ENCODE assay signal across 9 mouse cellular contexts in the genomic region with DNA sequence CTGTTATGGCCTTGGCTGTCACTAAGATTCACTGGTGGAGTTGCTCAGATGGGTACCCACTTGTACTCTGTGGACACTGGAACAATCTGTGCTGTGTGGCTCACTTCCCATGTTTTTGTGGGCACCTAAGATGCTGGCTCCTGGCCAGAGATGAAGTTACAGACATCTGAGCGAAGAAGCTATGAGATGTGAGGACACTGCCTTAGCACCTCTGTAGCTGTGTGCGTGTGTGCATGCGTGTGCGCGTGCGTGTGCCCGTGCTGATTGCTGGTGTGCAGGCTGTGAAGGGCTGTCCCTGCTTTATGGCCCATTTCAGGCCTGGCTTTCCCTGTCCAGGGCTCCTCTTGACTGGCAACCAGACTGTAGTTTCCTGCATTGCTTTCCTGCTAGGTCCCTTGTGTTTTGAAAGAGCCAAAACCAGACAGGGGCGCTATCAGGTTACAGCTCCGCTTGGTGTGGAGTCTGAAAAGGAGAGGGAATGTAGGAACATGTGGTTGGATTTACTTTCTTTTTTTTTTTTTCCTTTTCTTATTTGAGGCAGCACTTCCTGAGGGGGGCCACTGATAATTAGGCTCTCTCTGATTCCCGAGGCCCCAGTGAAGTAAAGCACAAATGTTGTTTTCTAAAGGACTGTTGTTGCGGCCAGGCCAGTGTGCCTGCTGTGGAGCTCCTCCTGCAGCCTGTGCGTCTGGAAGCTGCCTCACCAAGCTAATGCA. TPM values are rescaled to one million over a fixed set of nuclear protein-coding genes. Genes with fewer than 3 reads are reported as not detected.
DNase-seq lines count a peak whose midpoint lies in the region; ATAC-seq lines count a peak whose summit lies in the region.
"Had no signal": no experiment of that assay in that cellular context is flagged by ENCODE, and none has a peak within 500 bp of the region (broad histone marks: within the 10 kb centered on the region; RNA-seq: fewer than 3 reads in every experiment).

No protein-coding gene starts in this region.

- no peak overlapping the region for H3K4me2 ChIP-seq in forebrain, embryonic 16.5 days (ENCODE audit: low read length)
- H3K4me2 ChIP-seq in neural tube, embryonic 15.5 days = peak overlapping the region; percentile 2; the same call in 1 of the 2 replicates
- H3K4me2 ChIP-seq: liver, embryonic 15.5 days had no signal

- WGBS in forebrain, embryonic 16.5 days = 24% methylated on average over 12 of the region's 12 CpGs
- WGBS in neural tube, embryonic 15.5 days = 36% methylated on average over 12 of the region's 12 CpGs

- peaks cover 51% of the 10 kb centered on the region for H3K4me1 ChIP-seq in forebrain, embryonic 16.5 days (replicated peaks; ENCODE audit: control insufficient read depth, insufficient read depth, low read length)
- peaks cover 82% of the 10 kb centered on the region for H3K4me1 ChIP-seq in neural tube, embryonic 15.5 days

- no peak overlapping the region; the same call in 1 of the 2 replicates for H3K27ac ChIP-seq in forebrain, embryonic 16.5 days (ENCODE audit: low read length)
- peak overlapping the region; percentile 38 for H3K27ac ChIP-seq in neural tube, embryonic 15.5 days (replicated peaks)
- H3K27ac ChIP-seq: liver, embryonic 15.5 days had no signal

- DNase-seq in 3134 (ENCODE audit: extremely low read depth, insufficient read length, low spot score) = peak; percentile 49
- peak; percentile 51 for DNase-seq in Muller cell, postnatal 12 days (ENCODE audit: inconsistent ontology term)
- DNase-seq in hindlimb bud, embryonic 11.5 days (ENCODE audit: extremely low spot score, low read depth, low spot score) = peak; percentile 85
- DNase-seq in ovary, postnatal 14 days (ENCODE audit: low spot score) = no peak
- no peak for DNase-seq in frontal cortex, adult 2 months (ENCODE audit: extremely low spot score in 1 of 2, low spot score in 1 of 2)
- no peak for DNase-seq in left cerebral cortex, postnatal 10 days (ENCODE audit: extremely low spot score in 1 of 2, low spot score in 2 of 2)

- no peaks in the 10 kb centered on the region for H3K36me3 ChIP-seq in forebrain, embryonic 16.5 days (ENCODE audit: control insufficient read depth, insufficient read depth)
- H3K36me3 ChIP-seq in neural tube, embryonic 15.5 days = no peaks in the 10 kb centered on the region
- H3K36me3 ChIP-seq: liver, embryonic 15.5 days had no signal

- H3K27me3 ChIP-seq in forebrain, embryonic 16.5 days (replicated peaks; ENCODE audit: control insufficient read depth, insufficient read depth, low read length) = no peaks in the 10 kb centered on the region
- no peaks in the 10 kb centered on the region for H3K27me3 ChIP-seq in neural tube, embryonic 15.5 days (replicated peaks)
- H3K27me3 ChIP-seq: liver, embryonic 15.5 days had no signal

- ATAC-seq in forebrain, embryonic 16.5 days = peak; percentile 29
- peak; percentile 18; the same call in 1 of the 2 replicates for ATAC-seq in neural tube, embryonic 15.5 days (ENCODE audit: low FRiP score)

- no peaks in the 10 kb centered on the region for H3K9me3 ChIP-seq in forebrain, embryonic 16.5 days (ENCODE audit: control insufficient read depth, low read length)
- H3K9me3 ChIP-seq in neural tube, embryonic 15.5 days (replicated peaks) = no peaks in the 10 kb centered on the region
- H3K9me3 ChIP-seq: liver, embryonic 15.5 days had no signal

- intact Hi-C loops in left cerebral cortex, postnatal 10 days (cut with DNase I) = no loop called here

- H3K9ac ChIP-seq in forebrain, embryonic 16.5 days (replicated peaks; ENCODE audit: low read depth, low read length) = no peak overlapping the region
- no peak overlapping the region for H3K9ac ChIP-seq in neural tube, embryonic 15.5 days (replicated peaks)
- H3K9ac ChIP-seq: liver, embryonic 15.5 days had no signal

- H3K4me3 ChIP-seq in forebrain, embryonic 16.5 days (replicated peaks; ENCODE audit: low read length) = no peak overlapping the region
- H3K4me3 ChIP-seq in neural tube, embryonic 15.5 days (replicated peaks) = no peak overlapping the region
- H3K4me3 ChIP-seq: liver, embryonic 15.5 days had no signal

RNA-seq across cellular contexts. Expression of gene Igsf3, which starts 21.3 kb away (rescaled TPM):
- 98.6 and 100 TPM in 2 replicates for polyA plus RNA-seq in forebrain, embryonic 16.5 days (2015; fragmentation: Nextera tagmentation; extraction: Ambion mirVana)
- 84.8 and 89.7 TPM in 2 replicates for polyA plus RNA-seq in neural tube, embryonic 15.5 days (2015; fragmentation: Nextera tagmentation; extraction: Ambion mirVana)
- 13.4 TPM in 2 replicates for polyA plus RNA-seq in frontal cortex, adult 2 months (2012; rRNA removed)
- 10 to 100 TPM; 44.7 to 46.6 TPM for total RNA-seq in left cerebral cortex, postnatal 10 days (2021)

Comparison
In these comparisons a context has a peak if more than half of its experiments do, and no peak if none do; other contexts are left out.
1. DNase-seq: peak in 3134 (single experiment), Muller cell, postnatal 12 days (single experiment) and hindlimb bud, embryonic 11.5 days (single experiment); none in ovary, postnatal 14 days (single experiment), frontal cortex, adult 2 months (0 of 2) and left cerebral cortex, postnatal 10 days (0 of 2).